Mouse (Mus musculus) naive thymus-derived CD4-positive, alpha-beta T cell, adult 2 months (primary cell): ENCODE results near the gene Gaa.
"Not testable (repeated sequence)": the region's sequence is repeated elsewhere in the genome, so short reads cannot be mapped to it uniquely, and the experiment has no call there.

Source experiments
- DNase-seq: peaks from one replicate; pipeline ENCODE4 v3.0.0-alpha.2; 2011; ENCODE audit warnings: low read depth

Gene Gaa

DNA sequence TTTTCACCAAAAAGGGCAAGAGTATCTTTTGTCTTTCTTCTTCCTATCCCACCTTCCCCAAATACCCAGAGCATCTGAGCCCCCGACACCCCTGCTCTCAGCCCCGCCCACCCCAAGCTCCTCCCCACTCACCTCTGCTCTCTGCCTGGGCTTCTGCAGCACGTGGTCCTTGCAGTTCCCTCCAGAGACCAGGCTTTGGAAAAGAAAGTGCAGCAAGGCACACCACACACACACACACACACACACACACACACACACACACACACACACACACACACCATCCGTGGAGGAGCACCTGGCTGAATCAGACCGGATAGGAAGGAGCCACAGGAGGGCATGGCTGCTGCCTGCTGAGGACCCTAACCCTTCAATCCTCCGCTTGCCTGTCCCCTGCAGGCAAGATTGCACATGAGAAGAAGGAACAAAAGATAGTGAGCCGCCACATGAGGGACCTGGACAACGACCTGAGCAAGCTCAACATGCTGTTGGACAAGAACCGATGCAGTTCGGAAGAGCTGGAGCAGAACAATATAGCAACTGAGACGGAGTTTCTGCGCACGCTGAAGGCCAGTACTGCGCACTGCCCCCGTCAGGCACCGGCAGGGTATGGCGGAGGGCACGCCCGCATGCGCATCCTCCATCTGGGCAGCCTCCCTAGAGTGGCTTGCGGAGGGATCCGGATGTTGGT is 14.7 kb upstream of the Gaa start:
- DNase-seq: peak; percentile 76

DNA sequence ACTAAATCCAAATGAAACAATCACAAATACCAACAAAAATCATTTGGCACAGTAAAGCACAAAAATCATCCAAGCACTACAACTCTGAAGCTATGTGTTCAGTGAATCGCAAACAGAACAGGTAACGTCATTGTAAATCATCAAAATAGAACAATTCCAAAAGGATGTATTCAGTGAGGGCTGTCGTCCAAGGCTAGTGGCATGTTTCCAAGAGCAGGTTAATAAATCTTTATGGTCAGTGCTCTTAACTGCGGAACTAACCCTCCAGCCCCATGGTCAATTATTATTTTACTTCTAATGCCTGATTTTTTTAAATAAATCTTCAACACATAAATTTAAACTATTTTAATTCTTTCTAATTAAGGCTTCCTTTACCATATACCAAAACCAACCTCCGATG is 11.1 kb upstream of the Gaa start:
- not testable (repeated sequence) for DNase-seq

DNA sequence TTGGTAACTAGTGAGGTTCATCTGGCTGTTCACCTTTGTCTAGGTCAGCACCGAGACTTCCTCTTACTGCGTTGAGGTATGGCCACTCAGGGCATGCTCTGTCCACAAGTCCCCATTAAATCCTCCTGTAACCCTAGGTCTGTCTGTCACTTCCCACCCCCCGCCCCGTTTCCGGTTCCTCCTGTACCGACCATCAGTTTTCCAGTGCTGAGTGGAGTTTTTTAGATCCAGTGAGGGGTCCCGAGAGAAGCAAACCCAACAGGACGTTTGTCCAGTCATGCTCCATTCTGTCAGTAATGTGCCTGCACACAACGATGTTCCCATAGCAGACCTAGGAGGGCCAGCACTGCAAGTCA is 9.5 kb upstream of the Gaa start:
- DNase-seq: no peak

DNA sequence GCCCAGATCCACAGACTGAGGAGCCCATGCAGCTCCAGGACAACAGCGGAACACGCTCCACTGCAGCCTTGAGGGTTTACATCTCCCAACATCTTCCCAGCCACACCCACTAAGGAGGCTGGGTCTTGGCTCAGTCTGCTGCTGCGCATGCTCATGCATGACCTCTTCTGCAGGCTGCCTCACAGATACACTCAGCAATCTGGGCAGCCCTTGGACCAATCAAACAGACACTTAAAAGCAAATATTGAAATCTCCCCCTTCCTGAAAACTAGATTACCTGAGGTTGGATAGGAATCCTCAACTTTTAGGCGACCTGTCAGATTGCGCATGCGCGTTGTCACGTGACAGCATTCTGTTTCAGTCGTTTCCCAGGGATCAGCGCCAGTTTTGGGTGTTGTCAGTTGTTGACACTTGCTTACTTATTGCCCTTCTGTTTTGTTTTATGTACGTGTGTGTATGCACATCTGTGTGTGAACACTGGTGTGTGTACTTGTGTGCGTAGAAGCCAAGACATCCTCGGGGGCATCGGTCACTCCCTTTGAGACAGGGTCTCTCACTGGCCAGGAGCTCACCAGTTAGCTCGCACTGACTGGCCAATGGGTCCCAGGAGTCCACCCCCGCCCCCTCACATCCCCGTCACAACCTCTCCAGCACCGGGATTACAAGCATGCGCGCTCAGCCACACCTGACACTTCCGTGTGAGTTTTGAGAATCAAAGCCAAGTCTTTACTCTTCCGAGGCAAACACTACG is 8.9 kb upstream of the Gaa start:
- DNase-seq: peak; percentile 77

DNA sequence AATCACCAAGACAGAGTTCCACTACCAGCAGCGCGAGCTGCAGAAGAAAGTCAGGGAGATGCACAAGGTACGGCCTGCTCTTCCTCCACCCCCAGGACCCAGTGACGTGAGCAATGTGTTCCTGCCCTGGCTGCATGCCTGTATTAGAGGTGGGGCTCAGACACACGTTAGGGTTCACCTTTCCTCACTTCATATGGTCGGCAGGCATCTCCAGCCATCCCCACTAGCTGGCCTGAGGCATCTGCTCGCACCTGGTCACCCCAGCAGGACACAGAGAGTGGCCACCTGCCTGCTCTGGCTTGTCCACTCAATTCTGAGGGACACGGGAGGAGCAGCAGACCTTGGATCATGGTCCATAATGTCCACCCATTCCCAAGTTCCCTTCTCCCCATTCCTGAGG is 7.7 kb upstream of the Gaa start:
- DNase-seq: no peak

DNA sequence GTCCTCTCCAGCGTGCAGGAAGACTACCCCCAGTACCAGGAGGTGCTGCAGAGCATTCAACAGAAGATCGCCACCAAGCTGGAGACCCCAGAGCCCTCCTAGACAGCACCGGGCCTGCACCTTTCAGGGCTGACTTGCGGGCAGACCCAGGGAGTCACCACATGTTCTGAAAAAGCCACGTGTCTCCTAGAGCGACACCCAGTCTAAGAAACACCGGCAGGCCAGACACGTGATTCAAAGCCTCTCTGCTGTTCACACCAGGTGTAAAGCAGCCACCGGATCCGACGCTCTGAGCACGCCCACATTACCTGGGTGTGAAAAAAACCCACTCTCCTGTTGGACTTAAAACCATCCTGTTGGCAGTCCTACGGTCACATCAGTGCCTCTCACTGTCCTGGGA is 3.3 kb upstream of the Gaa start:
- DNase-seq: no peak

DNA sequence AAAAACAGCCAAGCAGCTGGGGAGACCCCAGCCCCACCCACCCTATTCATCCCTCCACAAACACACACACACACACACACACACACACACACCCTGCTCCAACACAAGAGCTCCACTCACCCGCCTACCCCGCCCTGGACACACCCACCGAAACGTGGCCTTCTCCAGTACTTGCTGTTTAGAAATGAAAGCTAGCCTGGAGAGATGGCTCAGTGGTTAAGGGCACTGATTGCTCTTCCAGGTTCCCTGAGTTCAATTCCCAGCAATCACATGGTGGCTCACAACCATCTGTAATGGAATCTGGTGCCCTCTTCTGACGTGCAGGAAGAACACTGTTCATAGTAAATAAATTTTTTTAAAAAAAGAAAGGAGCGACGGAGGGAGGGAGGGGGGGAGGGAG is 1.9 kb upstream of the Gaa start:
- DNase-seq: no peak

DNA sequence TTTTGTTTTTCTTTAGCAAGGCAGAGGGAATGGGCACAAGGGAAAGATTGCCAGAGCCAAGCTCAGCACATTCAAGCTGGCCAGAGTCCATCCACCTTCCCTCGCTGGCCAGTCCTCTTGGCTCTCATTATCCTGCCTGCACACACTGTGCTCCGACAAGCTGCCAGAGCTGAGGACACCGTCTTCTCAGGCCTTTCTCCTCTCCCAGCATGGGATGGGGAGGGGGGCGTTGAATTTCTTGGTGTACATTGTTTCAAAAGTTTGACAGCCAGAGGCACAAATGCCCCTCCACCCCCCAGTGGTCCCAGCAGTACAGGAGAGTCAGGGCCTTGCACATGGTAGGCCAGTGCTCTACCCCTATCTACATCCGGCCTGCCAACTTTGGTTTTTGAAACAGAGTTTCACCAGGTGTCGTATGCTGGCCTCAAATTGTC is 429 bp upstream of the Gaa start:
- DNase-seq: no peak

DNA sequence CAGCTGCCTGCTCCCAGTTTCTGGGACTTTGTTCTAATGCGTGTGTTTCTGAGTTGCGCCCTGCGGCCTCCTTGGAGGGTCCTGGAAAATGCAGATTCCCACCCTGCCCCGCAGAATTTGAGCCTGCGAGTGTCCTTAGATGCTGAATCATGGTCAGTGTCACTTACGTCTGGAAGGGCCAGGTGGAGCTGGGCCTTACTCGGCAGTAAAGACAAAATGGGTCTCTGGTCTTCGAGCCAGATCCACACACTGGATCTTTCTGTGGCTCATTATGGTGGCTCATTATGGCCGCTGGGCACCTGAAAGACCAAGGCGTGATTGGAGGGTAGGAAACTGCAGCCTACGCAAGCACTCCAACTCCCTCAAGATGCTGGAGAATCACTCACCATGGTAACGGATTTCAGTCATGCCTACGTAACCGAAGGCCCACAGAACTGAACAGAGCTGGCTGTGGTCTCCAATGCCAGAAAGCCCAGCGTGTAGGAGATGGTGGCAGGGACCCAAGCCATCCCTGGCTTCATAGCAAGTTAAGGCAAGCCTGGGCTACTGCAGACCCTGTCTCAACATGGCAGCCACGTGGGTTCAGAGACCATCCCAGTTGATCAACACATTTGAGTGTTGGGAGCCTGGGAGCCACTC is 989 bp downstream of the Gaa start:
- no peak for DNase-seq

DNA sequence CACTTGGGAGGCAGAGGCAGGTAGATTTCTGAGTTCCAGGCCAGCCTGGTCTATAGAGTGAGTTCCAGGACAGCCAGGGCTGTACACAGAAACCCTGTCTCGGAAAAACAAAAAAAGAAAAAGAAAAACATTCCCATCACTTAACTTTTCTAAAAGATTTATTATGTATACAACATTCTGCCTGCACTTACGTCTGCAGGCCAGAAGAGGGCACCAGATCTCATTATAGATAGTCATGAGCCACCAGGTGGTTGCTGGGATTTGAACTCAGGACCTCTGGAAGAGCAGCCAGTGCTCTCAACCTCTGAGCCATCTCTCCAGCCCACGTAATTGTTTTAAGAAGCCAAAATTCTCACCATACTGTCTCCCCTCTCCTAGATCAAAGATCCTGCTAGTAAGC is 4.8 kb downstream of the Gaa start:
- not testable (repeated sequence) for DNase-seq

DNA sequence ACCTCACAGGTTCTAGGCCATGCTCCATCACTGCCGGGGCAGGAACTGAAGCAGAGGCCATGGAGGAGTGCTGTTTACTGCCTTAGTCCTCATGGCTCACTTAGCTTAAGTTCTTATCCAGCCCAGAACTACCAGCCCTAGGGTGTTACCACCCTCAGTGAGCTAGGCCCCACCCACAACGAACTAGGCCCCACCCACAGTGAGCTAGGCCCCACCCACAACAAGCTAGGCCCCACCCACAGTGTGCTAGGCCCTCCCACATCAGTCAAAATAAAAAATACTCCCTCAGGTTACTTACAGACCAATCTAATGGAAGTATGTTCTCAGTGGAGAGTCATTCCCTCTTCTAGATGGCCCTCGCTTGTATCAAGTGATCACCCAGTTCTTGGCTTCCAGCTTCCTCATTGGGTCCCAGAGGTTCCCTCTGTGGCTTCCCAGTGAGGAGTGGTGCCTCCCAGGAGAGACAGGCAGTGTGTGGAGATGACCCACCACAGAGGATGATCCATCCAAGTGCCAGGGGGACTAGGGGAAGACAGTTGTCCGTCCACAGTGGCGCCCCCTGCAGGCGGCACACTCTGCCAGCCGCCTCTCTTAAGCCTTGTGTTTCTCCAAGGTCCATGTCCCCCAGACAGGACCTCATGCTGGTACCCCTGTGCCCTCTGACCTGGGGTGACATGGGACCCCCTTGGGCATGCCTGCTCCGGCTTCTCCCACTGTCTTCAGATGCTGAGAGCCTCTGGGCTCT is 5.7 kb downstream of the Gaa start:
- DNase-seq: peak; percentile 49

DNA sequence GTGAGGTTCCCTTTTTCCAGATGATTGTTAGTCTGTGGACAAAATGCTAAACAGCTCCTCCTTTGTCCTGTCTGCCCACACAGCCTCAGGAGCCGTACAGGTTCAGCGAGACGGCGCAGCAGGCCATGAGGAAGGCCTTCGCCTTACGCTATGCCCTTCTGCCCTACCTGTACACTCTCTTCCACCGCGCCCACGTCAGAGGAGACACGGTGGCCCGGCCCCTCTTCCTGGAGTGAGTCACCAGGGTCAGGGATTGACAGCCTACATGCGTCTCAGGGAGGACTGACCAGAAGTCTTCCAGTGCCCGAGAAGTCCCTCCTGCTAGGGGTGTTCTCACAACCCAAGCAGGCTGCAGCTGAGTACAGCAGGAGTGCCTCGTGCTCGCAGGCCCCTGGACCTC is 13.3 kb downstream of the Gaa start:
- DNase-seq: no peak

DNA sequence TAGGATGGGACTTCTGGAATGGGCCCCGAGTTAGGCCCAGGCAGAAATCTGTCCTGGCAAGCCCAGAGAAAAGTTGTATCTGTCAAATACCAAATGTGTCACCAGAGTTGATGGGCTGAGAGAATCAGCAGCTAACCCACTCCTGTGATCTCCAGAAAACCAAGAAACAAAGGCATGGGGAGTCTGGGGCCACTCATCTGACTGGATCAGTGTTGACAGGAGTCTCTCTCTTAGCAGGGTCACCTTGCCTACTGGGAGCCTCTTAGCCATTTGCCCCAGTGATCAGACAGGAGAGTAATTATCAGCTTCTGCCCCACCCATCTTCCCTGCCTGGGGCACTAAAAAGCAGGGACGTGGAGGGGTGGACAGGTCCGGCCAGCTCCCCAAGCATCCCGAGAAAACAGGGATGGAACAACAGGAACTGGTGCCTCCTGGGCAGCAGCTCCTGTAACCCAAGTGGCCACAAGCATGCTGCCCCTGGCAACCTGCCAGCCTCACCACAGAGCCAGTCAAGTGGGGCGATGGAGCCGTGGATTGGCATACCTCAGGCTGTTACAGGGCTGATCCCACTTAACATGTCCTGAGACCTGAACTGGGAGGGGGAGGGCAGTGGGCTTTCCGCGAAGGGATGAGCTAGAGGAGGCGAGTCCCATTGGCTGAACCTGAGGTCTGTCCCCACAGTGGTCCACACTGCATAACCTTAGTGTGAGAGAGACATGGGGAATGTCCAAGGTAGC is 18.3 kb downstream of the Gaa start:
- DNase-seq: no peak

DNA sequence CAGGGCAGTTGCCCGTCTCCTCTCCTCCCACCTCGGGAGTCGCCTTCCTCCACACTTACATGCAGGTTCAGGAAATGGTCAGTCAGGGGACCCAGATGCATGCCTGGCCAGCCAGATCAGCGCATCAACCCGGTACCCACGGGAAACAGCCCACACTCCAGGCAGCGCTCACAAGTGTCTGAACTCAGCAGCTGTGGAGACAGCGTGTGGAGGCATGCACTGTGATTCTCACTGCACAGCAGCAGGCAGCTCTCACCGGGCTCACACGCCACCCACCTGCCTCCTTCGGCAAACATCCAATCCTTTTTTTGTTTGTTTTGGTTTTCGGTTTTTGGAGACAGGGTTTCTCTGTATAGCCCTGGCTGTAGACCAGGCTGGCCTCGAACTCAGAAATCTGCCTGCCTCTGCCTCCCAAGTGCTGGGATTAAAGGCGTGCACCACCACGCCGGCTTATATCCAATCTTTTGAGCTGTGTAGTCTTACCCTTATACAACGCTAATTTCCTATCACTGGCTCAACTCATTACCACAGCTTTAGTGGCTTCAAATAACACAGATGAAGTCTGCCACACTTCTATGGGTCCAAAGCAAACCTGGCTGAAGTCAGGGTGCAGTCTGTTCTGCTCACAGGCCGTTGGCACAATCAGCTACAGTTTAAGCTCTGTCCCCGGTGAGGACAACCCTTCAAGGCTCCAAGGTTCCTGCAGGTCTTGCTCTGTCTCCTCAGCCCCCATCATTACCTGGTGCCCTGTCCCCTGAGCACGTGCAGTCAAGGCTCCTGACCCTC is 19.7 kb downstream of the Gaa start:
- no peak for DNase-seq

DNA sequence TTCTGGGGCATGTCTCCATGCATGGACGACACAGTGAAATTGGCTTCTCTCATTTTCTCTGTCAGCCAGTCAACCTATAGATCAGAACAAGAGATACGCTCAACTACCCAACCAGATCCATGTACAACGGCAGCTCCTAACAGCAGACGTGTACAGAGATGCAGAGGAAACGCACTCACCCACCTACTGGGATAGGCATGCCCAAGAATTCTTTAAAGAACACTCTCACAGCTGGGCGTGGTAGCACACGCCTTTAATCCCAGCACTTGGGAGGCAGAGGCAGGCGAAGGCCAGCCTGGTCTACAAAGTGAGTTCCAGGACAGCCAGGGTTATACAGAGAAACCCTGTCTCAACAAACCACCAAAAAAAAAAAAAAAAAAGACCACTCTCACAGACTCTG is 25.2 kb downstream of the Gaa start:
- not testable (repeated sequence) for DNase-seq

DNA sequence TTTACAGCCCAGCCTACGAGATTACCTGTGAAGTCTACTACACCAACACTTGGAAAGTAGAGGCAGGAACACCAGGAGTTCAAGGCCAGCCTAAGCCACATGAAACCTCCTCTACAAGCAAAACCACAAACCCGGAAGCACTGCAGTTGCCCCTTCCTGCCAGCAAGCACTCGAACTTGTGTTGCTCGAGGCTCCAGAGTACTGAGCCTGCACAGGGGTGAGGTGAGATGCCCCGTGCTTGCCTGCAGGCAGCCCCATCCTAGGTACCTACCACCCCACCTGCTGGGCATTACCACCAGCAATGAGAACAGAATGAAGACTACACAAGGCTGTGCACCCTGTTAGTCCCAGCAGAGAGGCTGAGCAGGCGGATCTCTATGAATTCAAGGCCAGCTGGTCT is 30.3 kb downstream of the Gaa start:
- peak; percentile 56 for DNase-seq

DNA sequence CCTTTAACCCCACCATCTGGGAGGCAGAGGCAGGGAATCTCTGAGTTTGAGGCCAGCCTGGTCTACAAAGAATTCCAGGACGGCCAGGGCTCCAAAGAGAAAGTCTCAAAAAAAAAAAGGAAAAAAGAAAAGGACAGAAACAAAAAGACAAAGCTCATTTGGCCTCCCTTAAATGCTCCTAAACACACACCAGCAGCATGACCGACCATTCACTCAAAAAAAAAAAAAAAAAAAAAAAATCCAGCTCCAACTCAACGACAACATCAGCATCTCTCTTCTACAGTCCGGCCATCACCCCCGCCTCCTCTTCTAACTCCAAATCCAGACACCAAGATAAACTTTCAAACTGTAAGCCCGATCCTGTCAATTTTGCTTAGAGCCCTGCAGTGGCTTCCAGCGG is 31.2 kb downstream of the Gaa start:
- no peak for DNase-seq

DNA sequence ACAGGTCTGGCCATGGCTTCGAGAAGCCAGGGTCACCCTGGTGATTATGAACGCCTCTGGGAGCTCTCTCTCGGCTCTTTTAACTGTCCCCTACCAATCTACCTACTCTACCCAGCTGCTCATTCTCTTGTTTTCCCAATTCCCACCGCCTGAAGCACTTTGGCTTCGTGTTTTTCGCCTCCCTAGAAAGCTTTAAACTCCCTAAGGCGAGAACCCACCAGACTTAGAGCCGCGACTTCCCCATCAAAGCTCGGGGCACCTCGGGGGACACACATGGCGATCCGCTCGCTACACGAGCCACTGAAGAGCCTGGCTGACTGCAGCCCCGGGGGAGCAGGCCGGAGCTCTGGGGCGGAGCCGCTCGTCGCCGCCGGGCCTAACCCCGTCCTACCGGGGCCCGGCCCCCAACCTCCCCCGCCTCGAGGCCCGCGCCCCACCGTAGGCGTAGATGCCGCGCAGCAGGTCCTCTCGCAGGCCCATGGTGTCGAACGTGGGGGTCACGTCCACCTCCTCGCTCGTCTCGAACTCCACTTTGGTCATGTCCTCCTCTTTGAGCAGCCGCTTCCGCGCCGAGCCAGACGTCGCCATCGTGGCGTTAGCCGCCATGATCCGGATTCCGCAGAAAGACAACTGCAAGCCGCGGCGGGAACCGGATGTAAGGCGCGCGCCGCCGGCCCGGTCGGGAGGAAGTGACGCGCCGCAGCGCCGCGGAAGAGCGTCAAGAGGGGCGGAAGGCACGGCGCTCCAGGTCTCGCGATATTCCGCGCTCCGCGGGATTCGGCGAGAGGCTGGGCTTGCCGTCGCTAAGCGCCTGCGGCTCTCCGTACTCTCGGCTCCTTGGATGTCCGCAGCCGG is 31.9 kb downstream of the Gaa start, which contains the start of gene Eif4a3:
TSS of gene Eif4a3 (minus strand) at position 699 of the 855 bp plus-strand sequence.
- DNase-seq: peak; percentile 99

DNA sequence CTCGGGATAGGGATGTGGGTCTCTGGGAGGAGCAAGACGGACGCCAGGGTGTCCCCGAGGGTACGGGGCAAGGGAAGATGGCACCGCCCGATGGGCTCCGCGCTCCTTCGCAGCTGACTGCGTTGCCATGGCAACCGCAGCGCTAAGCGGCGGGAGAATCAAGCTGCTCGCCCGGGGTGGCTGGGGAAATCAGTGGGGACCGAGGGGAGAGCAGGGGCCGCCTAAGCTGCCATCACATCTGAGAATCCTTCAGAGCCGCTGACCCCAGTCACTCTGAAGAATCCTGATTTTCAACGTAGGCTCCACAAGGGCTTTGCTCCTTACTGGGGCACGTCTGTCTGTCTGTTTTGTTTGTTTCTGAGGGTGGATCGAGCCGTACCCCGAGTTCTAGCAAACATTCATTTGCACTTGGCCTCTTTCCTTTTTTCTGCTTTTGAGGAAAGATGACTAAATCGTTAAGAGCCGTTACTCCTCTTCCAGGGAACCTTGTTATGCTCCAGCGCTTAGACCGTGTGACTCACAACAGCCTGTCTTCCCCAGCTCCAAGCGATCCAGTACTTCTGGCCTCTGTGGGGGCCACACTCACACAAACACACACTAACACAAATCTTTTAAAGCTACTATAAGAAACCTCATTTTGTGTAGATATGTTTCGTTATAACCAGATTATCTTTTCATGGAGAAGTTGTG is 32.7 kb downstream of the Gaa start:
- DNase-seq: no peak

DNA sequence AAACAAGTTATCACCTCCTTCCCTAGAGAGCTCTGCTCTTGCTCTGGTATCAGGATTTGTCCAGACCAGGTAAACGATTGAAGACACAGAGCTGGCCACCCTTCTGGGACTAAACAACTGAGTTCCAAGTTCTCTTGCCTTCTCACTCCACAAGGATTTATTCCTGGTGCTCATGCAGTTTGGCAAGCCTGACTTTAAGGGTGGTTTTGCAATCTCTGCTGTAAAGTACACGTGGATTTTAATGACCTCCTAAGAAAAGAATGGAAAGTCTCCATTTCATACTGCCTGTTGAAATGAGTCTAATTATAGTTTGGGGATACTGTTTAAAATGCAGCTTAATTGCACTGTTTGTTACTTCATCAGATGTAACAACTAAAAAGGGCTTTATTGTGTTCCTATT is 33.3 kb downstream of the Gaa start:
- DNase-seq: no peak
